Mouse (Mus musculus) spleen, adult 2 months (tissue): ENCODE measurements around the gene Itsn1.

Experiments used
- CTCF ChIP-seq: fragments of 200-500 bp; IDR thresholded peaks from 2 replicates; pipeline ENCODE4 v1.5.1; 2011; ENCODE audit warnings: mild to moderate bottlenecking, inconsistent platforms; ENCODE audit not compliant: insufficient read depth, insufficient read length, insufficient replicate concordance; ENCODE audit errors: extremely low read depth
- POLR2A ChIP-seq: fragments of 200-500 bp; IDR thresholded peaks from 2 replicates; pipeline ENCODE4 v1.6.1; 2011; ENCODE audit warnings: low read depth, low read length, inconsistent platforms

DNA sequence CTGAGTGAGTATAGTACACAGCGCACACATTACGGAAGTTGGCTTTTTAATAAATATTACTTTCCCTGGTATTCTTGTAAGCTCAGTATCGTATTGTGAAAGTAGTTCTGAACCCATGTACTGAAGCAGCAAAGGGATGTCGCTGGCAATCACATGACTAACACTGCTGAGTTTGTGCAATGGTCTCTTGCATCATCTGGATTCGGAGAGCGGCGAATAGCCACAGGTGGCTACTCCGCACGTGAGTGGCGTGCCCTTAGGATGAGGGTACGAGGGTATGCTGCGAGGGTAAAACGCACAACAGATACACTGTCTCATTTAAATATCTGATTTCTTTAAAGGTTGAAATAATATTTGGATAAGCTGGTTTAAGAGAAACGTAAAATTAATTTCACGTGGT is 1.6 kb upstream of the Itsn1 start:
- TF ChIP-seq CTCF = no peak
- no peak for TF ChIP-seq POLR2A
